Mouse (Mus musculus): ENCODE measurements around the gene Slc37a4. TPM values are rescaled to one million over a fixed set of nuclear protein-coding genes. Genes with fewer than 3 reads are reported as not detected.

The Slc37a4 gene
- polyA plus RNA-seq, 1 experiment from 2014 or later = 44.1 TPM

Small RNAs within 50 kb of the gene (microRNA-seq; reads per million reads assigned to microRNA genes)
- gene Mir7085 = not detected

Other genes starting within 250 kb of the Slc37a4 start
- gene Cbl, start 162.8 kb upstream of the Slc37a4 start, polyA plus RNA-seq (2016; fragmentation: Nextera tagmentation; extraction: Ambion mirVana) = 22.1 and 25.5 TPM in 2 replicates
- gene Ccdc153, start 156.2 kb upstream of the Slc37a4 start, polyA plus RNA-seq (2016; fragmentation: Nextera tagmentation; extraction: Ambion mirVana) = not detected in 2 replicates
- 0.09 and 0.14 TPM in 2 replicates for gene Pdzd3, start 145.4 kb upstream of the Slc37a4 start, polyA plus RNA-seq (2016; fragmentation: Nextera tagmentation; extraction: Ambion mirVana)
- gene Nlrx1, start 128.3 kb upstream of the Slc37a4 start, polyA plus RNA-seq (2016; fragmentation: Nextera tagmentation; extraction: Ambion mirVana) = 3.7 and 3.8 TPM in 2 replicates
- 12.2 and 13.8 TPM in 2 replicates for gene Abcg4, start 108.2 kb upstream of the Slc37a4 start, polyA plus RNA-seq (2016; fragmentation: Nextera tagmentation; extraction: Ambion mirVana)
- 31.2 and 33.5 TPM in 2 replicates for gene Hinfp, start 91.2 kb upstream of the Slc37a4 start, polyA plus RNA-seq (2016; fragmentation: Nextera tagmentation; extraction: Ambion mirVana)
- gene C2cd2l, start 76.6 kb upstream of the Slc37a4 start, polyA plus RNA-seq (2016; fragmentation: Nextera tagmentation; extraction: Ambion mirVana) = 25.3 and 26.9 TPM in 2 replicates
- gene Dpagt1, start 70.8 kb upstream of the Slc37a4 start, polyA plus RNA-seq (2016; fragmentation: Nextera tagmentation; extraction: Ambion mirVana) = 34.6 and 39.1 TPM in 2 replicates
- gene H2afx, start 62.2 kb upstream of the Slc37a4 start, polyA plus RNA-seq (2016; fragmentation: Nextera tagmentation; extraction: Ambion mirVana) = 281 and 302 TPM in 2 replicates
- 92.8 and 95.0 TPM in 2 replicates for gene Hmbs, start 52.6 kb upstream of the Slc37a4 start, polyA plus RNA-seq (2016; fragmentation: Nextera tagmentation; extraction: Ambion mirVana)
- 36.9 and 37.8 TPM in 2 replicates for gene Vps11, start 35.2 kb upstream of the Slc37a4 start, polyA plus RNA-seq (2016; fragmentation: Nextera tagmentation; extraction: Ambion mirVana)
- 31.0 and 33.0 TPM in 2 replicates for gene Hyou1, start 17.4 kb upstream of the Slc37a4 start, polyA plus RNA-seq (2016; fragmentation: Nextera tagmentation; extraction: Ambion mirVana)
- 1,233 and 1,284 TPM in 2 replicates for gene Rps25, start 10.3 kb downstream of the Slc37a4 start, polyA plus RNA-seq (2016; fragmentation: Nextera tagmentation; extraction: Ambion mirVana)
- gene Trappc4, start 10.7 kb downstream of the Slc37a4 start, polyA plus RNA-seq (2016; fragmentation: Nextera tagmentation; extraction: Ambion mirVana) = 266 and 275 TPM in 2 replicates
- 30.6 and 35.7 TPM in 2 replicates for gene Ccdc84, start 21.7 kb downstream of the Slc37a4 start, polyA plus RNA-seq (2016; fragmentation: Nextera tagmentation; extraction: Ambion mirVana)
- not detected in 2 replicates for gene Foxr1, start 44.3 kb downstream of the Slc37a4 start, polyA plus RNA-seq (2016; fragmentation: Nextera tagmentation; extraction: Ambion mirVana)
- gene Upk2, start 58.1 kb downstream of the Slc37a4 start, polyA plus RNA-seq (2016; fragmentation: Nextera tagmentation; extraction: Ambion mirVana) = 0.35 TPM in 1 of 2 replicates, not detected in the other
- gene Bcl9l, start 86.0 kb downstream of the Slc37a4 start, polyA plus RNA-seq (2016; fragmentation: Nextera tagmentation; extraction: Ambion mirVana) = 9.3 and 10.9 TPM in 2 replicates
- gene Cxcr5, start 165.0 kb downstream of the Slc37a4 start, polyA plus RNA-seq (2016; fragmentation: Nextera tagmentation; extraction: Ambion mirVana) = not detected in 2 replicates
- gene Ddx6, start 208.0 kb downstream of the Slc37a4 start, polyA plus RNA-seq (2016; fragmentation: Nextera tagmentation; extraction: Ambion mirVana) = 17.6 and 26.7 TPM in 2 replicates